Mouse (Mus musculus): ENCODE results near the gene Gas8.

- TF ChIP-seq CTCF (IDR thresholded peaks at IDR 0.05; ENCODE audit: insufficient read depth, low read depth, low read length): no peak
- no peak for TF ChIP-seq POLR2A (IDR thresholded peaks at IDR 0.05; ENCODE audit: insufficient read depth, low read depth, low read length)
Observed at GRCm38 (mm10) chr8:123505267-123505666, 13.4 kb upstream of the Gas8 start.

Measured in olfactory bulb, adult 2 months (tissue).